Comparison of ENCODE assay signal across 9 mouse cellular contexts in genomic region chr2:148874617-148875334, GRCm38 (mm10). TPM values are rescaled to one million over a fixed set of nuclear protein-coding genes. Genes with fewer than 3 reads are reported as not detected.
DNase-seq lines count a peak whose midpoint lies in the region; ATAC-seq and TF ChIP-seq lines count a peak whose summit lies in the region.
"Had no signal": no experiment of that assay in that cellular context is flagged by ENCODE, and none has a peak within 500 bp of the region (broad histone marks: within the 10 kb centered on the region; RNA-seq: fewer than 3 reads in every experiment).

No protein-coding gene starts in this region.

- WGBS in forebrain, embryonic 12.5 days, result under 1% methylated on average over 34 of the region's 34 CpGs
- under 1% methylated on average over 34 of the region's 34 CpGs for WGBS in intestine, embryonic 15.5 days
- under 1% methylated on average over 34 of the region's 34 CpGs for WGBS in lung, embryonic 14.5 days

- H3K36me3 ChIP-seq in forebrain, embryonic 12.5 days (replicated peaks), result peaks cover 26% of the 10 kb centered on the region
- H3K36me3 ChIP-seq in intestine, embryonic 15.5 days, result 0 out of 2 replicates have a peak, but pooled peaks cover 5% of the 10 kb centered on the region
- peaks cover 22% of the 10 kb centered on the region for H3K36me3 ChIP-seq in lung, embryonic 14.5 days (ENCODE audit: insufficient read depth)

- peak overlapping the region; percentile 84 for H3K4me2 ChIP-seq in forebrain, embryonic 12.5 days
- H3K4me2 ChIP-seq in intestine, embryonic 15.5 days (replicated peaks), result peak overlapping the region; percentile 64
- peak overlapping the region; percentile 65 for H3K4me2 ChIP-seq in lung, embryonic 14.5 days

- H3K9me3 ChIP-seq in forebrain, embryonic 12.5 days, result no peaks in the 10 kb centered on the region
- H3K9me3 ChIP-seq in intestine, embryonic 15.5 days, result no peaks in the 10 kb centered on the region
- no peaks in the 10 kb centered on the region for H3K9me3 ChIP-seq in lung, embryonic 14.5 days (ENCODE audit: low read depth, low read length)

- H3K9ac ChIP-seq in forebrain, embryonic 12.5 days, result peak overlapping the region; percentile 89
- peak overlapping the region; percentile 83 for H3K9ac ChIP-seq in intestine, embryonic 15.5 days
- peak overlapping the region; percentile 73 for H3K9ac ChIP-seq in lung, embryonic 14.5 days

- H3K27me3 ChIP-seq in forebrain, embryonic 12.5 days, result no peaks in the 10 kb centered on the region
- no peaks in the 10 kb centered on the region for H3K27me3 ChIP-seq in intestine, embryonic 15.5 days (replicated peaks)
- H3K27me3 ChIP-seq in lung, embryonic 14.5 days (ENCODE audit: insufficient read depth, low read length), result no peaks in the 10 kb centered on the region

- ATAC-seq in forebrain, embryonic 12.5 days (ENCODE audit: low FRiP score), result peak; percentile 68
- ATAC-seq in intestine, embryonic 15.5 days, result peak; percentile 75
- peak; percentile 60 for ATAC-seq in lung, embryonic 14.5 days (ENCODE audit: insufficient read depth)

- no peak for TF ChIP-seq CTCF in lung, embryonic 14.5 days (IDR thresholded peaks at IDR 0.05; ENCODE audit: low read depth)

- peak; percentile 39 for DNase-seq in layer of hippocampus, adult 11-12 months (ENCODE audit: low spot score)
- DNase-seq in layer of hippocampus, adult 9-11 months, result no peak
- peak; percentile 15 for DNase-seq in c-Kit-positive CD71-positive TER-119-negative erythroid progenitor cells, embryonic 14.5 days (ENCODE audit: low read depth)
- peak; percentile 74 for DNase-seq in lung, embryonic 14.5 days
- peak; percentile 67 for DNase-seq in retina, embryonic 14.5 days (ENCODE audit: low spot score)
- DNase-seq in layer of hippocampus, adult 18-20 months (ENCODE audit: low spot score in 2 of 2), result no peak

- peak overlapping the region; percentile 83 for H3K4me3 ChIP-seq in forebrain, embryonic 12.5 days (replicated peaks)
- peak overlapping the region; percentile 73 for H3K4me3 ChIP-seq in intestine, embryonic 15.5 days (replicated peaks)
- H3K4me3 ChIP-seq in lung, embryonic 14.5 days (ENCODE audit: low read depth, low read length), result peak overlapping the region; percentile 69

- peaks cover 27% of the 10 kb centered on the region for H3K4me1 ChIP-seq in forebrain, embryonic 12.5 days
- peaks cover 17% of the 10 kb centered on the region; the same call in 1 of the 2 replicates for H3K4me1 ChIP-seq in intestine, embryonic 15.5 days (replicated peaks)
- H3K4me1 ChIP-seq in lung, embryonic 14.5 days (ENCODE audit: insufficient read depth), result peaks cover 13% of the 10 kb centered on the region

- peak overlapping the region; percentile 88 for H3K27ac ChIP-seq in forebrain, embryonic 12.5 days
- peak overlapping the region; percentile 88 for H3K27ac ChIP-seq in intestine, embryonic 15.5 days
- peak overlapping the region; percentile 88 for H3K27ac ChIP-seq in lung, embryonic 14.5 days (ENCODE audit: low read depth)

RNA-seq across cellular contexts. Expression of gene Cst3, which starts 0.7 kb away (rescaled TPM):
- polyA plus RNA-seq in forebrain, embryonic 12.5 days (2016; fragmentation: Nextera tagmentation; extraction: Ambion mirVana), result 290 and 307 TPM in 2 replicates
- polyA plus RNA-seq in intestine, embryonic 15.5 days (2015; fragmentation: Nextera tagmentation; extraction: Ambion mirVana), result 349 and 390 TPM in 2 replicates
- polyA plus RNA-seq in lung, embryonic 14.5 days (2014; fragmentation: Nextera tagmentation; extraction: Ambion mirVana), result 481 and 484 TPM in 2 replicates
- 1,000 to 10,000 TPM; 2,533 to 2,626 TPM for total RNA-seq in layer of hippocampus, adult 18-20 months (2021)

RNA-seq across cellular contexts. Expression of gene 9230104L09Rik, which starts 9.9 kb away (rescaled TPM):
- polyA plus RNA-seq in forebrain, embryonic 12.5 days (2016; fragmentation: Nextera tagmentation; extraction: Ambion mirVana), result not detected in 2 replicates
- polyA plus RNA-seq in intestine, embryonic 15.5 days (2015; fragmentation: Nextera tagmentation; extraction: Ambion mirVana), result not detected in 2 replicates
- polyA plus RNA-seq in lung, embryonic 14.5 days (2014; fragmentation: Nextera tagmentation; extraction: Ambion mirVana), result not detected in 2 replicates
- not detected for total RNA-seq in layer of hippocampus, adult 18-20 months (2021)

RNA-seq across cellular contexts. Expression of gene Cst9, which starts 39.8 kb away (rescaled TPM):
- not detected in 2 replicates for polyA plus RNA-seq in forebrain, embryonic 12.5 days (2016; fragmentation: Nextera tagmentation; extraction: Ambion mirVana)
- not detected in 2 replicates for polyA plus RNA-seq in intestine, embryonic 15.5 days (2015; fragmentation: Nextera tagmentation; extraction: Ambion mirVana)
- polyA plus RNA-seq in lung, embryonic 14.5 days (2014; fragmentation: Nextera tagmentation; extraction: Ambion mirVana), result 0.49 TPM in 1 of 2 replicates, not detected in the other
- total RNA-seq in layer of hippocampus, adult 18-20 months (2021), result not detected
- total RNA-seq: adrenal gland, adult 18-20 months had no signal

RNA-seq across cellular contexts. Expression of gene Cst13, which starts 54.9 kb away (rescaled TPM):
- not detected in 2 replicates for polyA plus RNA-seq in forebrain, embryonic 12.5 days (2016; fragmentation: Nextera tagmentation; extraction: Ambion mirVana)
- polyA plus RNA-seq in intestine, embryonic 15.5 days (2015; fragmentation: Nextera tagmentation; extraction: Ambion mirVana), result not detected in 2 replicates
- not detected in 2 replicates for polyA plus RNA-seq in lung, embryonic 14.5 days (2014; fragmentation: Nextera tagmentation; extraction: Ambion mirVana)
- total RNA-seq in layer of hippocampus, adult 18-20 months (2021), result not detected
- total RNA-seq: adrenal gland, adult 18-20 months had no signal

Comparison
In these comparisons a context has a peak if more than half of its experiments do, and no peak if none do; other contexts are left out.
1. DNase-seq: peak in layer of hippocampus, adult 11-12 months (single experiment), c-Kit-positive CD71-positive TER-119-negative erythroid progenitor cells, embryonic 14.5 days (single experiment), lung, embryonic 14.5 days (single experiment) and retina, embryonic 14.5 days (single experiment); none in layer of hippocampus, adult 9-11 months (single experiment) and layer of hippocampus, adult 18-20 months (0 of 2).
2. Peak in every context shown above with its lines, with median percentiles within 50 percentile points of each other: ATAC-seq, H3K27ac ChIP-seq, H3K4me2 ChIP-seq, H3K4me3 ChIP-seq and H3K9ac ChIP-seq.